Mouse (Mus musculus) gastrocnemius, postnatal 25 days (tissue): ENCODE results near the gene Zfp518b. TPM values are rescaled to one million over a fixed set of nuclear protein-coding genes. Genes with fewer than 3 reads are reported as not detected.

ENCODE experiments used
- DNase-seq: peaks from one replicate; pipeline ENCODE4 v3.0.0; 2022
- total RNA-seq, 2 experiments: library from RNA; stranded (reverse); gene quantifications; 1 replicate in 1 of 2; 2 replicates in 1 of 2; pipeline ENCODE4 v1.2.3; 2021

Zfp518b gene
- total RNA-seq, 2 experiments from 2014 or later: 2.2 to 3.1 TPM

GRCm38 (mm10) chr5:38632463-38633449 is 51.9 kb downstream of the Zfp518b start:
- DNase-seq: peak; percentile 17

DNA sequence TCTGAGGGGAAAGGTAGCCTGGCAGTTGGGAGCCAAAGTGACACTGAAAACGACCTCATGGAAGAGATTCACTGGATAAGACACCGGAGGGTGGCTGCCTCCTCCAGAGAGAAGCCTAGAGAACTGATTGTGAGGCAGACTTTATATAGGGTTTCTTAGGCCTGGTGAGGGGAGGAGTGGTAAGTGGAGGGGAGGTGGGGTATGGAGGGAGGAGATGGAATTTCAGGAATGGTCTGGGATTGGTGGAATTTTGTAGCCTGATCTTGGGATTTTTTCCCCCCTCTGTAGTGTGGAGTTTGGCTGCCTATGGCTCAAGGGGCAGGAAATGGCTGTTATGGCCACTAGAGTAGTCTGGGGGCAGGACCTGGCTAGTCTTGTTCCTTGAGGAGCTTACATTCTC is 56.6 kb downstream of the Zfp518b start:
- DNase-seq: no peak

GRCm38 (mm10) chr5:38626883-38627282 is 57.7 kb downstream of the Zfp518b start:
- no peak for DNase-seq

DNA sequence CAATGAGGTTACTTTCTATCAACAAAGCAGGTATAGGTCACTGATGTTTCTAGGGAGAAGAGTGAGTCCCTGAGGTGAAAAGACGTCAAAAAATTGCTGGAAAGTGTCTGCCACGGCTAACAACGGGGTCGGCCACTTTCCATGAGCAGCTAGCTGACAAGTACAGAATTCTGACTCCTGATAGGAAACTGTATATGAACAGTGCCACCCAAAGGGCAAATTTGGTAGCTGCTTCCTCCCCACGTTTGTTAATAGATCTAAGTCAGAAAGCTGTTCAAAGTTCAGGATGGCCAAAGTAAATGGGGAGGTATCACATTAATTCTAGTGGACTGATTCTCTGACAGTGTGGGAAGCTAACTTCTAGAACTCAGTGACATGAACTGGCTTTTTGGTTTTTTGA is 63.8 kb downstream of the Zfp518b start:
- DNase-seq: no peak

DNA sequence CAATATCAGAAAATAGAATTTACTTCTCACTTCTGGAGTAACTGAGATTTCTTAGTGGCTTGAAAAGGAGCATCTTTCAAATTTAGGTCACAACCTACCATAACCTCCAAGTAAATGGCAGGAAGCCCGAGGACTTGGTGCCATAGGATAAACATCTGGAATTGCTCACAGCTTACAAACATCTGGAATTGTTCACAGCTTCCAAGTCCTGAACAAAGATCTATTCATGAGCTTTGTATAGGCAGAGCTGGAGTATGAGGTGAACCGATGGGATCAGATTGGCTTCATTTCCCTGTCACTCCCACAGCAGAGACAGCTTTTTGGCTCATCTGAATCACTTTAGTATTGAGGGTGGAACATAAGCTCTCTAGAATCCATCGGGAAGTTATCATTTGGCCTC is 65.7 kb downstream of the Zfp518b start:
- no peak for DNase-seq

Other genes with a start within 250 kb of the Zfp518b start
- under 1 TPM; 0.10 to 0.43 TPM for gene Slc2a9, start 181.7 kb downstream of the Zfp518b start, total RNA-seq
- gene Wdr1, start 121.6 kb downstream of the Zfp518b start, total RNA-seq: 10 to 100 TPM; 62.8 to 73.4 TPM
- not detected for gene Clnk, start 192.0 kb upstream of the Zfp518b start, total RNA-seq